Mouse (Mus musculus) erythroblast, embryonic 14.5 days (primary cell): Measurements from ENCODE around the gene Morc1.

Experiments used
- GATA1 ChIP-seq: IDR thresholded peaks from 2 replicates; pipeline ENCODE4 v1.6.1; 2012; ENCODE audit warnings: low read length, inconsistent platforms, mixed read lengths
- TAL1 ChIP-seq: IDR thresholded peaks from 3 replicates; pipeline ENCODE4 v1.6.1; 2012; ENCODE audit warnings: low read length, inconsistent platforms, mixed read lengths

- TF ChIP-seq TAL1 (no peak), GATA1 (no peak)
Measured at GRCm38 (mm10) chr16:48537108-48537507, 106.1 kb downstream of the Morc1 start.
